Mouse (Mus musculus): ENCODE measurements around the gene Glipr1l2. TPM values are rescaled to one million over a fixed set of nuclear protein-coding genes. Genes with fewer than 3 reads are reported as not detected.

Glipr1l2 gene
- not detected for total RNA-seq (2023)

GRCm38 (mm10) chr10:112083157-112083556 lies at the start of gene Glipr1l2:
Glipr1l2 (plus strand) TSS chr10:112083354.

GRCm38 (mm10) chr10:112059702-112060582 lies 23.2 kb upstream of the Glipr1l2 start, which contains the start of gene Glipr1l1:
Glipr1l1 (plus strand) TSS chr10:112060189.

Other genes starting within 250 kb of the Glipr1l2 start
- gene Krr1, start 110.7 kb upstream of the Glipr1l2 start, total RNA-seq (2023), result 10 to 100 TPM; 53.0 to 57.1 TPM
- 10 to 100 TPM; 49.3 to 64.4 TPM for gene Glipr1, start 80.7 kb upstream of the Glipr1l2 start, total RNA-seq (2023)
- not detected for gene Glipr1l1, start 23.2 kb upstream of the Glipr1l2 start, total RNA-seq (2023)
- not detected for gene Glipr1l3, start 77.0 kb downstream of the Glipr1l2 start, total RNA-seq (2023)
- not detected for gene Caps2, start 80.3 kb downstream of the Glipr1l2 start, total RNA-seq (2023)
- not detected for gene Kcnc2, start 187.8 kb downstream of the Glipr1l2 start, total RNA-seq (2023)